Mouse (Mus musculus) neural tube, embryonic 15.5 days (tissue): ENCODE data around the gene Gm49354. TPM values are rescaled to one million over a fixed set of nuclear protein-coding genes. Genes with fewer than 3 reads are reported as not detected.
A peak's percentile ranks its signal among the peaks of the same experiment; 100 is the strongest.
"Not testable (repeated sequence)": the region's sequence is repeated elsewhere in the genome, so short reads cannot be mapped to it uniquely, and the experiment has no call there.

Experiments used
- ATAC-seq: fragments of 200-750 bp; cut with Nextera tagmentation; 2 replicates; pipeline ENCODE4 v1.8.0; 2017; ENCODE audit warnings: mild to moderate bottlenecking, moderate TSS enrichment, moderate library complexity; ENCODE audit not compliant: low FRiP score
- H3K27ac ChIP-seq: fragments of 300-500 bp; sonication (generic); replicated peaks from 2 replicates; pipeline ENCODE4 v1.5.1; 2015; ENCODE audit warnings: mild to moderate bottlenecking, inconsistent platforms
- H3K27me3 ChIP-seq: fragments of 300-500 bp; sonication (generic); replicated peaks from 2 replicates; pipeline ENCODE4 v1.6.1; 2015; ENCODE audit warnings: inconsistent platforms
- H3K36me3 ChIP-seq: fragments of 300-500 bp; sonication (generic); 2 replicates; pipeline ENCODE4 v1.6.1; 2015; ENCODE audit warnings: inconsistent platforms
- H3K4me1 ChIP-seq: fragments of 300-500 bp; sonication (generic); 2 replicates; pipeline ENCODE4 v1.6.1; 2015; ENCODE audit warnings: inconsistent platforms
- H3K4me2 ChIP-seq: fragments of 300-500 bp; sonication (generic); 2 replicates; pipeline ENCODE4 v1.6.1; 2015; ENCODE audit warnings: inconsistent platforms, mild to moderate bottlenecking, moderate library complexity
- H3K4me3 ChIP-seq: fragments of 300-500 bp; sonication (generic); replicated peaks from 2 replicates; pipeline ENCODE4 v1.5.1; 2015; ENCODE audit warnings: mild to moderate bottlenecking, inconsistent platforms
- H3K9ac ChIP-seq: fragments of 300-500 bp; sonication (generic); replicated peaks from 2 replicates; pipeline ENCODE4 v1.6.1; 2015; ENCODE audit warnings: mild to moderate bottlenecking, inconsistent platforms
- H3K9me3 ChIP-seq: fragments of 300-500 bp; sonication (generic); replicated peaks from 2 replicates; pipeline ENCODE4 v1.6.1; 2016; ENCODE audit warnings: inconsistent platforms
- WGBS: fragments of 180-500 bp; shearing (Covaris S2); methylation state at CpG from one replicate; pipeline ENCODE4 v1.1.7; 2015; ENCODE audit warnings: mixed read lengths; 5-methylcytosine and 5-hydroxymethylcytosine counted together
- polyA plus RNA-seq: library from polyadenylated mRNA; unstranded; fragments of >200 nt; fragmentation: Nextera tagmentation; extraction: Ambion mirVana; gene quantifications from 2 replicates; pipeline ENCODE4 v1.2.1, GENCODE M21; 2015

The Gm49354 gene
- polyA plus RNA-seq, 1 experiment from 2014 or later = not detected

GRCm38 (mm10) chr13:59762791-59763190 lies 19.3 kb downstream of the Gm49354 start:
- Histone ChIP-seq H3K9ac (no peak overlapping the region), H3K27ac (no peak overlapping the region), H3K4me2 (no peak overlapping the region), H3K4me3 (no peak overlapping the region), H3K36me3 (peaks cover 46% of the 10 kb centered on the region), H3K4me1 (peaks cover 23% of the 10 kb centered on the region), H3K9me3 (no peaks in the 10 kb centered on the region), H3K27me3 (no peaks in the 10 kb centered on the region)
- ATAC-seq = no peak
- 95% methylated on average over 7 of the region's 7 CpGs for WGBS

GRCm38 (mm10) chr13:59756906-59757305 lies 25.1 kb downstream of the Gm49354 start:
- 95% methylated on average over 7 of the region's 7 CpGs for WGBS
- Histone ChIP-seq H3K36me3 (peaks cover 68% of the 10 kb centered on the region), H3K4me3 (no peak overlapping the region)

GRCm38 (mm10) chr13:59750310-59750709 lies 31.7 kb downstream of the Gm49354 start:
- Histone ChIP-seq H3K27me3 (no peaks in the 10 kb centered on the region), H3K27ac (no peak overlapping the region), H3K9ac (no peak overlapping the region), H3K4me2 (no peak overlapping the region), H3K36me3 (peaks cover 19% of the 10 kb centered on the region), H3K4me1 (no peaks in the 10 kb centered on the region), H3K4me3 (no peak overlapping the region), H3K9me3 (no peaks in the 10 kb centered on the region)
- WGBS = 88% methylated on average over 12 of the region's 12 CpGs
- no peak for ATAC-seq

More at GRCm38 (mm10) chr13:59756906-59757305, 25.1 kb downstream of the Gm49354 start:
- no peak for ATAC-seq
- H3K4me2 ChIP-seq = no peak overlapping the region
- no peaks in the 10 kb centered on the region for H3K9me3 ChIP-seq
- H3K4me1 ChIP-seq = no peaks in the 10 kb centered on the region
- no peak overlapping the region for H3K9ac ChIP-seq
- H3K27me3 ChIP-seq = no peaks in the 10 kb centered on the region
- H3K27ac ChIP-seq = no peak overlapping the region

GRCm38 (mm10) chr13:59746711-59747110 lies 35.3 kb downstream of the Gm49354 start, which contains the start of gene 1700014D04Rik:
Gene 1700014D04Rik (minus strand): TSS chr13:59746752.
- H3K27me3 ChIP-seq = no peaks in the 10 kb centered on the region
- no peak within 1 kb of the TSS for H3K27ac ChIP-seq
- no peak within 1 kb of the TSS for H3K4me2 ChIP-seq
- H3K36me3 ChIP-seq = no peaks in the 10 kb centered on the region
- no peak within 1 kb of the TSS for H3K4me3 ChIP-seq
- no peaks in the 10 kb centered on the region for H3K9me3 ChIP-seq
- WGBS = 79% methylated on average over 9 of the region's 9 CpGs
- no peak for ATAC-seq
- H3K9ac ChIP-seq = no peak within 1 kb of the TSS
- no peaks in the 10 kb centered on the region for H3K4me1 ChIP-seq

- WGBS = 77% methylated on average over 6 of the region's 6 CpGs
- Histone ChIP-seq H3K4me1 (no peaks in the 10 kb centered on the region), H3K27ac (no peak overlapping the region), H3K9ac (no peak overlapping the region), H3K9me3 (no peaks in the 10 kb centered on the region), H3K27me3 (no peaks in the 10 kb centered on the region), H3K36me3 (no peaks in the 10 kb centered on the region), H3K4me3 (no peak overlapping the region), H3K4me2 (no peak overlapping the region)
- no peak for ATAC-seq
Observed at GRCm38 (mm10) chr13:59746164-59746563, 35.9 kb downstream of the Gm49354 start.

GRCm38 (mm10) chr13:59745462-59745861 lies 36.6 kb downstream of the Gm49354 start:
- no peaks in the 10 kb centered on the region for H3K4me1 ChIP-seq
- no peak for ATAC-seq

GRCm38 (mm10) chr13:59741697-59742096 lies 40.3 kb downstream of the Gm49354 start:
- Histone ChIP-seq H3K4me2 (no peak overlapping the region), H3K4me3 (no peak overlapping the region), H3K27me3 (no peaks in the 10 kb centered on the region), H3K9ac (no peak overlapping the region), H3K9me3 (no peaks in the 10 kb centered on the region), H3K36me3 (no peaks in the 10 kb centered on the region), H3K4me1 (no peaks in the 10 kb centered on the region), H3K27ac (no peak overlapping the region)
- no peak for ATAC-seq
- 83% methylated on average over 10 of the region's 10 CpGs for WGBS

More at GRCm38 (mm10) chr13:59745462-59745861, 36.6 kb downstream of the Gm49354 start:
- H3K36me3 ChIP-seq = no peaks in the 10 kb centered on the region
- no peak overlapping the region for H3K4me3 ChIP-seq
- no peaks in the 10 kb centered on the region for H3K27me3 ChIP-seq
- H3K9me3 ChIP-seq = no peaks in the 10 kb centered on the region
- no peak overlapping the region for H3K4me2 ChIP-seq
- WGBS = 92% methylated on average over 6 of the region's 6 CpGs
- H3K9ac ChIP-seq = no peak overlapping the region
- no peak overlapping the region for H3K27ac ChIP-seq

- Histone ChIP-seq H3K27ac (no peak overlapping the region), H3K4me3 (no peak overlapping the region), H3K27me3 (no peaks in the 10 kb centered on the region), H3K9me3 (no peaks in the 10 kb centered on the region), H3K36me3 (no peaks in the 10 kb centered on the region), H3K9ac (no peak overlapping the region), H3K4me1 (no peaks in the 10 kb centered on the region), H3K4me2 (no peak overlapping the region)
- ATAC-seq = no peak
- 87% methylated on average over 11 of the region's 11 CpGs for WGBS
Observed at GRCm38 (mm10) chr13:59741096-59741495, 40.9 kb downstream of the Gm49354 start.

- WGBS = 94% methylated on average over 4 of the region's 4 CpGs
- H3K9me3 ChIP-seq = no peaks in the 10 kb centered on the region
- H3K4me2 ChIP-seq = no peak overlapping the region
- no peak overlapping the region for H3K9ac ChIP-seq
- no peaks in the 10 kb centered on the region for H3K4me1 ChIP-seq
- H3K4me3 ChIP-seq = no peak overlapping the region
- no peak overlapping the region for H3K27ac ChIP-seq
- H3K36me3 ChIP-seq = no peaks in the 10 kb centered on the region
- no peak for ATAC-seq
- no peaks in the 10 kb centered on the region for H3K27me3 ChIP-seq
Observed at GRCm38 (mm10) chr13:59739397-59739796, 42.6 kb downstream of the Gm49354 start.

GRCm38 (mm10) chr13:59738455-59738854 lies 43.6 kb downstream of the Gm49354 start:
- no peak overlapping the region for H3K27ac ChIP-seq
- no peak overlapping the region for H3K9ac ChIP-seq
- no peaks in the 10 kb centered on the region for H3K9me3 ChIP-seq
- no peaks in the 10 kb centered on the region for H3K27me3 ChIP-seq
- H3K36me3 ChIP-seq = no peaks in the 10 kb centered on the region
- 89% methylated on average over 2 of the region's 2 CpGs for WGBS
- H3K4me1 ChIP-seq = no peaks in the 10 kb centered on the region
- no peak for ATAC-seq
- no peak overlapping the region for H3K4me2 ChIP-seq
- no peak overlapping the region for H3K4me3 ChIP-seq

- H3K4me1 ChIP-seq = no peaks in the 10 kb centered on the region
- H3K36me3 ChIP-seq = no peaks in the 10 kb centered on the region
- no peak overlapping the region for H3K4me3 ChIP-seq
- 40% methylated on average over 3 of the region's 3 CpGs for WGBS
- H3K9me3 ChIP-seq = no peaks in the 10 kb centered on the region
- no peak overlapping the region for H3K9ac ChIP-seq
- no peaks in the 10 kb centered on the region for H3K27me3 ChIP-seq
- H3K4me2 ChIP-seq = no peak overlapping the region
- ATAC-seq = peak; percentile 57; the same call in 1 of the 2 replicates
- H3K27ac ChIP-seq = no peak overlapping the region
Observed at GRCm38 (mm10) chr13:59735190-59735589, 46.9 kb downstream of the Gm49354 start.

GRCm38 (mm10) chr13:59734347-59734746 lies 47.7 kb downstream of the Gm49354 start:
- not testable (repeated sequence) for H3K36me3 ChIP-seq, H3K27me3 ChIP-seq, ATAC-seq, H3K27ac ChIP-seq, H3K4me2 ChIP-seq, H3K4me3 ChIP-seq, H3K4me1 ChIP-seq, H3K9me3 ChIP-seq, H3K9ac ChIP-seq
- 39% methylated on average over 6 of the region's 6 CpGs for WGBS

GRCm38 (mm10) chr13:59733936-59734335 lies 48.1 kb downstream of the Gm49354 start:
- no peak for ATAC-seq
- Histone ChIP-seq H3K36me3 (no peaks in the 10 kb centered on the region), H3K4me3 (no peak overlapping the region), H3K27me3 (no peaks in the 10 kb centered on the region), H3K4me1 (no peaks in the 10 kb centered on the region), H3K9me3 (no peaks in the 10 kb centered on the region), H3K4me2 (no peak overlapping the region), H3K27ac (no peak overlapping the region), H3K9ac (no peak overlapping the region)
- 83% methylated on average over 4 of the region's 4 CpGs for WGBS
